Mouse (Mus musculus) left cerebral cortex, adult 8-10 months (tissue): ENCODE results near the gene Tspan11. TPM values are rescaled to one million over a fixed set of nuclear protein-coding genes. Genes with fewer than 3 reads are reported as not detected.

Experiments
- DNase-seq, 2 experiments: peaks; one replicate each; pipeline ENCODE4 v3.0.0; 2022; ENCODE audit warnings: low spot score in 2 of 2
- total RNA-seq, 4 experiments: library from RNA; stranded (reverse); gene quantifications; 2 replicates each; pipeline ENCODE4 v1.2.4; 2022

Tspan11 gene
- total RNA-seq, 4 experiments from 2014 or later, result 3.9 to 5.4 (median 4.6) TPM

DNA sequence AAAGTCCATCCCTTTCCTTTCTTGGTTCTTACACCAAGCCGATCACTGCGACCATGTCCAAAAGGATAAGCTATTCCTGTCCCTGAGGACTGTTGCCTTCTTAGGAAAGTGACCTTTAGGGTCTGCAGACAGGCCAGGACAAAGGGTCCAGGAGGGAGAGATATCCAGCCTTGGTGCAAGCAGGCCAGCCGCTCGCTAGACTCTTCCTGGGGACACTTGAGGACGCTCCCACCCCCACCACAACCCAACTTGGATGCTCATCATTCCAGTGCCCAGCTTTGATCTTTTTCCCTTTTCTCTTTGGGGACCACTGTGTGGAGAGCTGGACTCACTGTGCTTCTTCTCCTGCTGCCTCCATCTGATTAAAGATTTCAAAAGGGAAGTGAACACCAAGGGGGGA lies 41.3 kb downstream of the Tspan11 start:
- no peak for DNase-seq

DNA sequence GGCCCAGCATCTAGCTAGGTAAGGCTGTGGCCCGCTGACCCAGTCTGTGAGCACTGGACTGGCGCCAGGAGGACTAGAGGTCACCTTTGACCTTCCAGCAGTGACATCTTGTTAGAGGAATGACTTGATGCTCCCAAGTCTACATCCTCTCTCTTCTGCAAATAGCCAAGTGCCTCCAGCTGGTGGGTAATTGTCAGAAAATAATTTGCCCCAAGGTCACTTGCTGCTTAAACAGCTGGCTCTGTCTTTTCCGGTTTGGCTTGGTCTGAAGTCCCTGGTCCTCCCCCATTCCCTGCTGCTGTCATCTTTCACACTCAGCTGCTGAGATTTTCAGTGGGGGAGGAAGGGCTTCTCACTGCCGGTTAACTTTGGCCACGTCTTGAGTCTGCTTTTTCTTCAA lies 45.3 kb downstream of the Tspan11 start:
- no peak for DNase-seq

DNA sequence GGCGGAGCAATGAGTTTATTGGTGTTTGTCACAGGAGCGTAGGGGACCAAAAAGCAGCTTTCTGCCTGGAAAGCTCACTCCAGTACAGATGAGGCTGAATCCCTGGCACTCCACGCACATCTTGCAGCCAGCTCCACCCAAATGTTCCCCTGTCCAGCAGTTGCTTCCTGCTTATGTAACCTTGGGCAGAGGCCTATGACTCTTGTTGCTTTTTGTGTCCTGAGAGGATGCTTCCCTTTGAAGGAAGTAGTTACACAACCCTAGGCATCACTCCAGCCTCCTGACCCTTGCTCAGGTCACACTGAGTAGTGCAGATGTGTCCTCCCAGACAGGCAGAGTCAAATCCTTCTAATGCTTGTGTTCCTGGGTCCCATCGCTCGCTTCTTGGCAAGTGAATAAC lies 46.5 kb downstream of the Tspan11 start:
- no peak for DNase-seq

DNA sequence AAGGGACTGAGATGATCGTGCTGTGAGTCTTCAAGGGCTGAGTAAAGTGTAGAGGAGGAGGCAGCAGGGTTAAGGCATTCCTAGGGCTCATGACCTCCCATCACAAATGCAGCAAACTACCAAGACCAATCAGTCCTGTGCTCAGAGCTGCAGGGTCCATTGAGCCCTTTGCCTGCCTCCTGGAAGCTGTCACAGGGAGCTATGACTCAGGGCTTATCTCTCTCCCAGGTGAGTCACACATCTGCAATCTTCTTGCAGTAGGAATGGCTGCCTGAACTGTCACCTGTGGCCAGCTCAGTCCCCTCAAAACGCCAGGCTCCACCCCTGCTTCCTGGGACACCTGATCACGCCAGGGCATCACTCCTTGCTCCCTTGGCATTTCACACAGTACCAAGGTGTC lies 47.7 kb downstream of the Tspan11 start:
- DNase-seq, result no peak

DNA sequence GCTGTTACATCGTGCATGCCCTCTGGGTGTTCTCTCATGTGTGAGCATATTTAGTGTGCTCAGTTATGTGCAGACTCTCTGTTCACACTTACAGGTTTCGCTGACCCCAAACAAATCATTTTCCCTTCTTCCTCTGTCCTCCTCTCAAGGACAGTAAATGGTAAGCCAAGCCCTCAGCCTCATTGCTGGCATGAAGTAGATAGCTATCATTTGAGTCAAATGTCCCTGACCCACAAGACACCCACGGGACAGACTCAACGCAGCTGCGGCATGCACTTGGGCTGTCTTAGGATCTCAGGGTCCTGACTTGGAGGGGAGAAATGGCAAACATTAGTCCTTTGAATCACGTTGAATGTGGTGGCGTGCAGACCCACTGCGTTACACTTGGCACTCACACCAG lies 55.0 kb downstream of the Tspan11 start:
- DNase-seq, result no peak

DNA sequence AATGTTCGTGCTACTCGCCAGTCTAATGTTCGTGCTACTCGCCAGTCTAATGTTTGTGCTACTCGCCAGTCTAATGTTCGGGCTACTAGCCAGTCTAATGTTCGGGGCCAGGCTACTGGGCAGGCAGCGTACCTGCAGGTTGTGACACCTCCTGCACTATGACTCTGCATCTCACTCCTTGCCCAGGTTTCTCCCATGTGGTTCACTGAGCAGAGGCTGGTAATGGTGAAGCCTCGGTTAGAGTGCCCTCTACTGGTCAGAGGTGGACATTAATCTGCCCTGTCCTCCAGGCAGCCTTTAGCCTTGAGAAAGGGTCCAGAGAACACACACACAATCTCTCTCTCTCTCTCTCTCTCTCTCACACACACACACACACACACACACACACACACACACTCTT lies 58.3 kb downstream of the Tspan11 start:
- peak; percentile 38 to 53 for DNase-seq

DNA sequence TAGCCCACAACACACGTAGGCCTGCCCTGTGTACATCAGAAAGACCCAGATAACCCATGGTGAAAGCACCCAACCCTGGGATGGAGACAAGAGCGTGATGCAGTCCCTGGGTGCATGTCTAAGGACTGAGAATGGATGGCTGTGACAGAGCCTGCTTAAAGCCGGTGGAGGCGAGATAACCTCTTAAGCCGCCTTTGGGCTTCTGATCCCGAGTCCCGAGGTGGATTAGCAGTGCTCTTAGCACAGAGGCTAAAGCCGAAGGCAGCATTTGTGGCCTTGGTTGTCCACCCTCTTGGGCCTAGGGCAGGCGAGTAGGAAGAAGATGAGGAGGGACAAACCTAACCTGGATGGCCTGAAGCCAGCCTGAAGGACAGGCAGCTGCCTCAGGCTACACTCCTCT lies 61.3 kb downstream of the Tspan11 start:
- no peak for DNase-seq

DNA sequence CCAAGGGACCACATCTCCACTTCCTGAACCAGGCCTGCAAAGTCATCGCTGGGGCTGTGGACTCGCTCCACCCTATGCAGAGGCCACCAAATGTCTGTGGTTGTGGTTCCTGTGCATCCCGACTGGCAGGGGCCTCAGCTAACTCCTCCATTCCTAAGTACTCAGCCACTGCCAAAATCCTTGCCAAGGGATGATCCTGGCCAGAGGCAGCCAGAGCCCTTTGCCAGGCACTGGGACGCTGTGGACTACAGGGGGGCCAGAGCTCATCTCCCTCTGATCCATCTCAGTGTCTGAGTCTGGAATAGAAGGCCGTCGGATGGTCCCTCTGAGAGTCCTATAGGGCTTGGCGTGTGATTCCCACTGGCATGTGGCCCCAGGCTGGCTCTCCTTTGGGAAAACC lies 62.5 kb downstream of the Tspan11 start:
- no peak for DNase-seq

DNA sequence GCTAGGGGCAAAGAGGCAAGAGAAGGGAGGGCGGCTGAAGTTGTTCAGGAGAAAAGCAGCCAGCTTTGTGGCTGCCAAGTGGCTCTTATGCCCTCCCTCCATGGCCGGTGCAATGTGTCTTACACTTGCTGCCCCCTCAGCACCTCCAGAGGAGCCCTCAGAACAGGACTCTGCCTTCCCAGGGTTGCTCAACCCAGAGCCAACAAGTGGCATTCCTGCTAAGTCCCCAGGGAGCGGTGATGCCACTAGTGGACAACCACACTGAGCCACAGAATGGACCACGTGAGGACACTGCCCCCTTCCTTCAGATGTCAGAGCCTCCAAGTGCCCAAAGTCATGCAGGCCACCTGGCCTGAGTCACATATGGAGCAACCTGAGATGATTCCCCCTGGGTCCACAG lies 65.7 kb downstream of the Tspan11 start:
- DNase-seq, result no peak

DNA sequence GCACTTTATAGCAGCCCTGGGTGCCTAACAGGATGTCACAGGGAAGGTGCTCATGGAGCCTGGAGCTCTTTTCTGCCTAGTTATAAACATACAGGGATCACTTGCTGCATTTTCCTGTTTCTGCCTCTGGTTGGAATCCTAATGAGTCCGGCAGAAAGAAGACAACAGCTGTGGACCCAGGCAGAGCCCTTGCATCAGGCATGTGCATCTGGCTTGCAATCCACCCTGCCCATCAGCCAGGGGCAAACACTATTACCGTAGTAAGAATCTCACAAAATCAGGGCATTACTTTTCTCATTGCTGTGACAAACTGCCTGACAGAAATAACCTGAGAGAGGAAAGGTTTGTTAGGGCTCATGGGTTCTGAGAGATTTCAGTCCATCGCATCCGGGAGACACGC lies 68.8 kb downstream of the Tspan11 start:
- no peak for DNase-seq

DNA sequence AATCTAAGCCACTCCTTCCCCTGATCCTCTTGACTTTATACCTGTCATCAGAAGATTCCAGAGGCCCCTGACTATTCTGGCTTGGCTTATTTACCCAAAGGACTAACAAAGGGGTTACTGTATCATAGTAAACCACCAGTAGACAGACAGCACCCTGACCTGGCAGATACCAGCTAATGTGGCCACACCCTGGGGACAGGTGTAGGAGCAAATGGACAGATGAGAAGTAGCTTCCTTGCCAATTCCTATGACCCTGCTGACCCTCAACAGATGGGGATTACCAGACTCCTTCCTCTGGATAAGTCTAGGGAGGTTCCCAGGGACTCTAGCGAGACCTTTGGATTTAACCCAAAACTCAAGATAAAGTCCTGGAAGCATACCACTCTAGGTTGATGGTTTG lies 72.8 kb downstream of the Tspan11 start:
- no peak for DNase-seq

DNA sequence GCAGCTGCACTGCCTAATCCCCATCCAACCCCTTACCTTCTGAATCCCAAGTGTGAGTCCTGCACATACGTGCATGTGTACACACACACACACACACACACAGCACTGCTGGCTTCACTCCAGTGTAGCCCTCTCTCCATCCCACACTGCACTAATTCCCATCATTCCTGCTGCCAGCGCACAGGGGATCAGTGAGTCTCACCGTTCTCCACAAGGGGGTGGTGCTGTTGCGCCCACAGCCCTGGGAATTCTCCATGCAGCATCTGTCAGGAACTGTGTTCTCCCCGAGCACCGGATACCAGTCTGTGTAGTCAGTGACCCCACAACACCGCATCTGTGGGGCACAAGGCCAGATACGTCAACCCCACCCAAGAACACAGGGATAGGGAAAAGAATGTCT lies 78.1 kb downstream of the Tspan11 start:
- DNase-seq, result peak in 1 of 2 experiments; percentile 35

DNA sequence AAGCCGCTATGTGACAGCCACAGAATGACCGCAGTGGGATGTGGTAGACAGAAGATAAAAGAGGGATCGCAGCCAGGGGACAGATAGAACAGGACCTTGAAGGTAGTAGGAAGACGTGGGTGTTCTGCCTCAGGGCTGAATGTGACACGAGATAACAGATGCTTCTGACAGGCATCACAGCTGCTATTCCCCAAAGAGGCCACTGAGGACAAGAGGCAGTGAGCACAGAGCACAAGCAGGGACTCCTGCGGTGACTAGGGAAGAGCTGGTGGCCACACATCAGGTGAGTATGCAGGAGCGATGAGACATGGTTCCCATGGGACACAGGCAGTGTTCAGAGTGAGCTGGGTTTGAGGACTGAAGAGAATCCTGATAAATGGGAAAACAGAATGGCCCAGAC lies 82.3 kb downstream of the Tspan11 start:
- no peak for DNase-seq

DNA sequence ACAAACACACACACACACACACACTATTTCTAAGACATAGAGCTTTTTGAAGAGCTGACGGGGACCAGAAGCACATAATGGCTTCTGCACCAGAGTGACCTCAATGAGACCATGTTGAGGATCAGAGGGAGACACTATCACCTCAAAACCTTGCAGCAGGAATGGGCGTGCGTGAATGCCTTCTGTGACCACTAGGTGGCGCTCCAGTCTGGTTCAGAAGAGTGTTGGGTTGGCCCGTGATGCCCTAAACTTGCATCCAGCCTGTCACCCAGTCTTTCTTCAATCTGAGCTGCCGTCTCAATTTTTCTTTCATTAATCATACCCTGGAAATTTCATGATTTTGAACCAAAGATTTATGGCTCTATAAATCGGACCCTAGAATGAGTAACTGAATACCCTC lies 82.7 kb downstream of the Tspan11 start:
- DNase-seq, result peak; percentile 50 to 74

DNA sequence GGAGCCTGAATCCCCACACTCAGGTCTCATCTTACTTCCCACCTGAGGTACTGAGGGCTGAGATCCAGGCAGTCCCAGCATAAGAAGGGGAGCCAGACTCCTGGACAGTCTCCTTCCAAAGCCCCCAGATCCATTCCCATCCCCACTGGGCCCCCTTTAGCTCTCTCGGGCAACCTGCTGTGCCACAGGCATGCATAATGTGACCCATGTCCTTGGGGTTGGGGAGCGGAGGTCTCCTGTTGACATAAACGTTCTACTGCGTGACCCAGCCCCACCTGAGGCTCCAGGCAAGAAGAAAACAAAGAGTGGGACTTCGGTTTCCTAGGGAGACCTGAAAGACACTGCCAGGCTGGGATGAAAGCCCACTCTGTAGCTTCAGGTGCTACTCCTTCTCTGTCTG lies 83.5 kb downstream of the Tspan11 start:
- DNase-seq, result no peak

DNA sequence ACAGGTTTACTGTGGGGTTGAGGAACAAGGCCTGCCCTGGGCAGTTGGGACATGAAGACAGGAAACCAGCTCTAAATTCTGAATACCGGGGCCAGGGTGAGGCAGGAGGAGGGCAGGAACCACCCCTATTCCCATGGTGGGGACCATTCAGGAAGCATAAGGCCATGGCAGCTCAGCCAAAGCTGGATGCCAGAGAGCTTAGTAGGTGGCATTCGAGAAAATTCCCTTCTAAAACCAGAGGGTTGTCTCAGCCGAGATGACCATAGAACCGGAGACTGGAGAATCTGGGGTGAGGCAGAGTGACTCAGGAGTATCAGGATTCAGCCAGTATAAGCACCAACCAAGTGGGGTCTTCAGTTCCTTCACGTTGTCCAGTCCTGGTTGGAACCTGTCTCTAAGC lies 84.5 kb downstream of the Tspan11 start:
- no peak for DNase-seq

DNA sequence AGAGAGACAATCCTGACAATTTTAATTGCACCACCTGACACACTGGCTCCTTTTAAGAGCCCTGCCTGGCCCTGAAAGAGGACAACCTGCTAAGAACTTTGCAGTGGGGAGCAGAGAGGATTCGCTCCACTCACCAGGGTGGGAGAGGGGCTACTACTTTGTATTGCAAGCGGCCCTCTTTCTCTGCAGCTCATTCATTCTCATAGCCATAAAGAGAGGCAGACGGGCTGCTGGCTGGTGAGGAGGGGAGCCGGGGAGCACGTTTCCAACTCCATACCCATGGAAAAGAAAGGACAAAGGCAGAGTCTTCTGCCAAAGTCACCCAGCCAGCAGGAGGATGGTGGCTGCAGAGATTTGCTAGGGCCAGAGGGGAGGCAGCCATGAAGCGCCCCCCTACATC lies 86.2 kb downstream of the Tspan11 start:
- DNase-seq, result no peak

DNA sequence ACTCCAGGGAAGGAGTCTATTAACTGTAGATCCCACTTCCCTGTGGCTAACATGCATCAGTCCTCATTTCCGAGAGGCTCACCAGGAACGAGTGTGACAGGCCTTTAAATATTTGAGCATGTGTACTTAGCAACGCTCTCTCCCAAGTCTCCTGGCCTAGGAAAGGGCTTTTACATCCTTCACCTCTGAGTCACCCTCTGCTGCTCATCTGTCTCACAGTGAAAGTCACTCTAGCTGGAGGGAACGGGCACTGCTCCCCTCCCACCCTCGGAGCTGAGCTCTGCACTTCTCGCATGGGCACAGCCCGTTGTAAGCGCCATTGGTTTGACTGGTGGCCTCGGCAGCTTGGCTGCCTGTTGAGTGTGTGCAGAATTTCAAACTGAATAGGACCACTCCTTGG lies 86.6 kb downstream of the Tspan11 start:
- DNase-seq, result no peak

DNA sequence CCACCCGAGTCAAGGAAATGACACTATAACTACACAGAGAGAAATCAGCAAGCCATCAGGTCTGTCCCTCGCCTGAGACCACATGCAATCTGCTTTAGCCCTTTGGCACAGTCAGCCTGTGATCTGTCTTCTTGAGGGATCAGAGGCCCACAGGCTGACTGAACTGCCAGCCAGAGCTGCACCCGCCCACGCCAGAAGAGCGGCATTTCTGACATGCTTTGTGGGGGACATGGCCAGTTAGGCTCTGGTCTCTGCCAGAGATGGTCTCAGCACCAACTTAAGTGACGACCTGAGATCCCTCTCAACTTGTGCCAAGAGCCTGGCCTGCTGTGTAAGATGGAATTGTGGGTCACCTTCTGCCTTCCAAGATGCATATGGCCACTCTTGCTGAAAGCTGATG lies 89.3 kb downstream of the Tspan11 start:
- DNase-seq, result no peak

DNA sequence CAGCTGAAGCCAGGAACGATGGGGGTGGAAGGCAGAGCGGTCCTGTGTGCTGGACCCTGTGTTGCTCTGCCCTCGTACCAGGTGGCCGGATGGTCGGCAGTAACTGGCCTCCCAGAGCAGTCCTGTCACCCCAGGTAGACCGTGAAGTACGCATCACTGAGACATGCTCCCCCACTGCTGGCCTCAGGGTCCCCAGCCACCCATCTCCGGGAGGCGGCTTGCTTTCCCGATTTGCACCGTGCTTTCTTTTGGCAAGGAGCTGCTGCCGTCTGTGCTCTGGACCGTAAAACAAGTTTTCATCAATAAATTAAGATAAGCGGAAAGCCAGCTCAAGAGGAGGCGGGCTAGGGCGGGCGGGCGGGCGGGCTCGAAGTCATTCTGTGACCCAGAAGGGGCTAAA lies 91.6 kb downstream of the Tspan11 start:
- no peak for DNase-seq

DNA sequence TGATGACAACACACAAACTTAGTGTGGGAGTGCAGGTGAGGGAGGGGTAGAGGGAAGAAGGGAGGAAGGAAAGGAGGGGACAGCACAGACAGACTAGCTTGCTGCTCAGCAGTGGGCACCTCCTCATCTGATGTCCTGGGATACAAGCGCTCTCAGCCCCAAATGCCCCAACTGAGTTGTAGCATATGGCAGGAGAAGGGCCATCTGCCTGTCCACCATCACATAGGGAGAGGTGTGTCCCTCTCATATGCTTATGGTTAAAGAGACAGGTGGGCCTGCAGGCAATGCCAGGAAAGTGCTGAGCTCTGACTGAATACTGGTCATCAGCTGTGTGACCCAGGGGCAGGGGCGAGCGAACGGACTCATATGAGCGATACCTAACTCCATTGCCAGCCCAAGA lies 92.4 kb downstream of the Tspan11 start:
- no peak for DNase-seq

DNA sequence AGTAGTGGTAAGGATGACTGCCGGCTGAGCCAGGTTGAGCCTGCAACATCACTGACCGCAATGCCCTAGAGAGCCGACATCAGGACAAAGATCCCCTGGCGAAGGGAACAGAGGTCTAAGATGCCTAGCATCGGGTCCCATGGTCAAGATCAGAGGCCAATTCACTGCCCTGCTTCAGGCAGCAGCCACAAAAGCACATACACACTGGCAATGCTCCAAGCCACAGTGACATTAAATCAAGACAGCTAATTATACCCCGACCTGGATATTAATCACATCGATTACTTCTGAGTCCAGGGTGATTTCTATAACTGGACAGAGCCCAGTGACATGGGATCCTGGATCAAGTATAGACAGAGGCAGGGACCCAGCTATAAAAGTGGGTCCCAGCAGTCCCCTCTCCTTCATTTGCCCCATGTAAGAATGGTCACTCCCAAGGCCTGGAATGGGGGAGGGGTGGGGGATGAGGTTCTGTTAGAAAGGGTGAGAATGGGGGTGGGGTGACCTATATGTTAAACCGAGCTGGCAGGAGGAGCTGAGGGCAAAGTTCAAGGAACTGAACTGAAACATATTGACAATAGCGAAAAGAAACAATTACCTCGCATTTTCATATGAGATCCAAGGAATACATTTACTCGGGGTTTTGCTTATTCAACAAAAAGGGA lies 93.1 kb downstream of the Tspan11 start:
- DNase-seq, result no peak

DNA sequence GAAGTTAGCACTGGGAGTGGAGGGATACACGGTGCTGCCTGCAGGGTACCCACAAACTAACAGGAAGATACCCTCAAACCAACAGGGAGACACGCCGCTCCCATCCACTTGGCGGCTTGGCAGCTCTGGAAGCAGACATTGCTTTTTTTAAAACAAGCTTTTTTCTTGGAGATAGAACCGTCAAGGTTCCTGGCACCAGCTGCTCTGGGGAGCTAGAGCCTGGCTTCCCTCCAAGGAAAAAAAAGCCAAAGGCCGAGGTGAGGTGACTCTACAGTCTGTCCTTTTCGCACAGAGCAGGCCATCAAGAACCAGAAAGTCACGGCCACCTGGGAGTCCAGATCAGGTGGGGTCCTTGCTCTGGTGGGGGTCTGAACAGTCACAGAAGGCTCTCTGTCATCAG lies 93.8 kb downstream of the Tspan11 start:
- no peak for DNase-seq

DNA sequence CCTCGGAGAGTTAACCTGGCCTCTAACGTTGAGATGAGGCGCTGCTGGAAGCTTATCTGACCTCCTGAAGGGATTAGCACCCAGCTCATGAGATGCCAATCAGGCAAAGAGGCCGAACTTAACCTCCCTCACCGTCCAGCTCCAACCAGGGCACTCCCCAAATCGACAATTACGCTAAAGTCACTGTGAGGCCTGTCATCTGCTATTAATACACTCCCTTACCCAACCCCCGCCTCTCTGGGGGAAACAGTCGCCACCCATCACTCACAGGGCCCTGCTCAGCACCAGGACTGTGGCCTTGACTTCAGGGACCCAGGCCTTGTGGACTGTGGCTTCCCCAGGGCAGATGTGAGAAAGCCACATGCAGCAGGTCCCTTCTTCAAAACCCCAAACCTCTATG lies 99.0 kb downstream of the Tspan11 start:
- no peak for DNase-seq
